Mouse (Mus musculus) forebrain, embryonic 11.5 days (tissue): ENCODE results near the gene Cirbp. TPM values are rescaled to one million over a fixed set of nuclear protein-coding genes. Genes with fewer than 3 reads are reported as not detected.
A peak's percentile ranks its signal among the peaks of the same experiment; 100 is the strongest.

Experiments
- ATAC-seq: fragments of 200-750 bp; cut with Nextera tagmentation; replicated peaks from 2 replicates; pipeline ENCODE4 v1.8.0; 2017; ENCODE audit warnings: moderate TSS enrichment; ENCODE audit not compliant: low FRiP score
- DNase-seq: peaks from one replicate; pipeline ENCODE4 v3.0.0-alpha.2; 2017; ENCODE audit warnings: low spot score
- H3K27ac ChIP-seq: fragments of 300-500 bp; sonication (generic); 2 replicates; pipeline ENCODE4 v1.5.1; 2014; ENCODE audit warnings: low read depth, low read length
- H3K27me3 ChIP-seq: fragments of 300-500 bp; sonication (generic); 2 replicates; pipeline ENCODE4 v1.6.1; 2014; ENCODE audit warnings: mild to moderate bottlenecking, low read length, mixed read lengths; ENCODE audit not compliant: control insufficient read depth, insufficient read depth
- H3K36me3 ChIP-seq: fragments of 300-500 bp; sonication (generic); 2 replicates; pipeline ENCODE4 v1.6.1; 2014; ENCODE audit warnings: mild to moderate bottlenecking, low read length, moderate library complexity, mixed read lengths; ENCODE audit not compliant: control insufficient read depth, insufficient read depth
- H3K4me1 ChIP-seq: fragments of 300-500 bp; sonication (generic); replicated peaks from 2 replicates; pipeline ENCODE4 v1.6.1; 2014; ENCODE audit warnings: low read length, mixed read lengths; ENCODE audit not compliant: control insufficient read depth, insufficient read depth
- H3K4me2 ChIP-seq: fragments of 300-500 bp; sonication (generic); 2 replicates; pipeline ENCODE4 v1.6.1; 2014; ENCODE audit warnings: low read depth, mild to moderate bottlenecking, low read length, moderate library complexity, mixed read lengths; ENCODE audit not compliant: severe bottlenecking
- H3K4me3 ChIP-seq: fragments of 300-500 bp; sonication (generic); 2 replicates; pipeline ENCODE4 v1.5.1; 2014; ENCODE audit warnings: low read depth, low read length
- H3K9ac ChIP-seq: fragments of 300-500 bp; sonication (generic); 2 replicates; pipeline ENCODE4 v1.6.1; 2014; ENCODE audit warnings: low read length
- H3K9me3 ChIP-seq: fragments of 300-500 bp; sonication (generic); 2 replicates; pipeline ENCODE4 v1.6.1; 2016; ENCODE audit warnings: low read length, mixed read lengths; ENCODE audit not compliant: control insufficient read depth
- WGBS: fragments of 180-500 bp; shearing (Covaris S2); extraction: QIAGEN DNeasy Blood & Tissue Kit; methylation state at CpG from one replicate; pipeline ENCODE4 v1.1.7; 2014; 5-methylcytosine and 5-hydroxymethylcytosine counted together
- polyA plus RNA-seq: library from polyadenylated mRNA; unstranded; fragments of >200 nt; fragmentation: Nextera tagmentation; extraction: Ambion mirVana; gene quantifications from 2 replicates; pipeline ENCODE4 v1.2.1, GENCODE M21; 2014

The Cirbp gene
- polyA plus RNA-seq, 1 experiment from 2014 or later, result 83.4 TPM

DNA sequence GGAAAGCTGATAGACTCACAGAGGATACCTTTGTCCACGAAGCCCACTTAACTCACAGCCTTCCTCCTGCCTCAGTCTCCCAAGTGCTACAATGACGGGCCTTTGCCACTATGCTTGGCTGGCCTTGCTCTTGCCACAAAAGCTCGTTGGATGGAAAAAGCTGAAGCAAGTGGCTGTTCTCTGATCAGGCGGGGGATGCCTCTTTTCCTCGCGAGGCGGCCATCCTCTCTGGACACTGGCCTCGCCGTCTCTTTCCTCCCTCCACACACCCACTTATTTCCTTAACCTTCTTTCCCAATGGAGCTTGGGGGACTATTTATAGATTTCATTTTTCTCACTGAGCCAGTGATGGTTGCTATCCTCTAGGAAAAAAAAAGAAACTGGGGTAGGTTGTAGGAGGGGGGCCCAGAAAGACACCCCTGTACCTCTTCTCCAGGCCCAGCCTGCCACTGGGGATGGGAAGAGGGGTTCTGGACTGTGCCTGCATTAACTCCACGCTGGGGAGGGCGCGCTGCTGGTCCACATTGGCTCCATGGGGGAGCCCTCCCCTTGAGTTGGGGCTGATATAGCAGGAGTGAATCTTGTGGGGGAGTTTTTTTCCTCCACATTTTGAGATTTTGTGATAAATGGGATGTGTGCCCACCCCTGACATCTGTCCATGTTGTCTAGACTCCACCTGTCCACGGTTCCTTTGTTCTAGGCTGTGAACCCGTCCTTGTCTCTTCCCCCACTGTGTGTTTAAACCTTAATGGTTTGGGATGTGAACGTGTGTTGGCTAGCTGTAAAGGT is 8.4 kb upstream of the Cirbp start:
- H3K9ac ChIP-seq, result peak overlapping the region; percentile 0; the same call in 1 of the 2 replicates
- H3K4me3 ChIP-seq, result 0 out of 2 replicates have a peak overlapping the region, but pooled peaks have one; percentile 6
- H3K27ac ChIP-seq, result peak overlapping the region; percentile 39
- no peaks in the 10 kb centered on the region for H3K9me3 ChIP-seq
- H3K36me3 ChIP-seq, result peaks cover 46% of the 10 kb centered on the region
- no peak for ATAC-seq
- 65% methylated on average over 15 of the region's 15 CpGs for WGBS
- no peak overlapping the region for H3K4me2 ChIP-seq
- H3K27me3 ChIP-seq, result no peaks in the 10 kb centered on the region
- peaks cover 78% of the 10 kb centered on the region for H3K4me1 ChIP-seq
- no peak for DNase-seq

DNA sequence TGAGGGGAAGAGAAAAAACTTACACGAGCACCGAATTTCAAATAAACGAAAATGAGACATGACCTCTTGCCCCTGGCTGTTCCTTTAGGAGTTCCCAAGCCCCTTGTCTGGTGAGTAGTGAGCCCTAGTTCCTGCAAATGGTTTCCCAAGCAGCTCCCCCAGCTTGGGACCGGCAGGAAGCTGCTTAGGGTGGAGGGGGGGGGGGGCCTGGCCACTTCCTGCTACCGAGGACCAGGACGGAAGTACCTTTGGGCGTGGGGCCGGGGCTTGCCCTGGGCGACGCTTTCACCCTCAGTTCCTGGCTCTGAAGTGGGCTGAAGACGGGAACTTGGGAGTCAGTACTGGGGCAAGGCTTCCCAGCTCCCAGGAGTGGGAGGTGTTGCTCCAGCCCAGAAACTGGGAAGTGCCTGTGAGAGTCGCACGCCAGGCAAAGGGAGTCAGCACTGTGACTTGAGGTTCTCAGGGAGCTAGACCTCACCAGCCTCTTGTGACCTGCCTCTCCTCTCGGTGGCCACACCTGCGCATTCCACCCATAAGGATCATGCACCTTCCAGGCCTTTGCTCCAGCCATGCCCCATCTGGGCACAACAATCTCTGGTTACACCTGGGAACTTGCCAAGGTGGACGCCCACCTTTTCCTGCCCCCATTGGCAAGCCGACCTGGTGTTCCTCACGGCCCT is 7.3 kb upstream of the Cirbp start:
- Histone ChIP-seq H3K9ac (no peak overlapping the region), H3K4me1 (peaks cover 67% of the 10 kb centered on the region), H3K36me3 (peaks cover 38% of the 10 kb centered on the region), H3K9me3 (no peaks in the 10 kb centered on the region), H3K27ac (peak overlapping the region; percentile 54), H3K4me3 (no peak overlapping the region), H3K4me2 (no peak overlapping the region), H3K27me3 (no peaks in the 10 kb centered on the region)
- WGBS, result 19% methylated on average over 18 of the region's 18 CpGs
- no peak for ATAC-seq
- peak; percentile 81 for DNase-seq

DNA sequence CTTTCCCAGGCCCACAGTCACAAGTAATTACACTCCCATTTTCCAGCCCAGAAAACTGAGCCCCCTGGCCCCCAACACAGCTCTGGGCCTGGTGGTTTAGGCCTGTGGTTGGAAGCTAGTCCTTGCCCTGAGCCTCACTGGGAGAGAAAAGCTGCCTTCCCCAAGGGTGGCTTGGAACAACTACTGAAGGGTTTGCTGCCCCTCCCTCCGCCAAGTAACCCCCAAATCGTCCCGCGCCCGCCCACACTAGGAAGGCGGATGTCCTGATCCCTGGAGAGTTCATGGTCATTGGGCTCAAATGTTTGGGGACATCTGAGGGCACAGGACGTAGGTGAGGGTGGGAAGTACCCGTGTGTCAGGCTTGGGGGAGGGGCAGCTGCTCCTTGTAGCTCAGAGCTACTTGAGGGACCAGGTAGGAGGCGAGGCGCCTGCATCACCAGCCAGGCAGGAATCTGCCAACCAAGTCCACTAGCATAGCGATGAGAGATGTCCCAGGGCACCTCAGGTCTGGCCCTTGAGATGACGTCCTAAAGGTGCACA is 6.7 kb upstream of the Cirbp start:
- H3K27ac ChIP-seq, result peak overlapping the region; percentile 54
- no peaks in the 10 kb centered on the region for H3K27me3 ChIP-seq
- ATAC-seq (no peak), DNase-seq (peak; percentile 79)
- H3K36me3 ChIP-seq, result peaks cover 32% of the 10 kb centered on the region
- H3K4me1 ChIP-seq, result peaks cover 60% of the 10 kb centered on the region
- 9% methylated on average over 12 of the region's 12 CpGs for WGBS
- peak overlapping the region; percentile 73 for H3K4me2 ChIP-seq
- H3K9me3 ChIP-seq, result no peaks in the 10 kb centered on the region
- peak overlapping the region; percentile 35 for H3K9ac ChIP-seq
- peak overlapping the region; percentile 37 for H3K4me3 ChIP-seq

DNA sequence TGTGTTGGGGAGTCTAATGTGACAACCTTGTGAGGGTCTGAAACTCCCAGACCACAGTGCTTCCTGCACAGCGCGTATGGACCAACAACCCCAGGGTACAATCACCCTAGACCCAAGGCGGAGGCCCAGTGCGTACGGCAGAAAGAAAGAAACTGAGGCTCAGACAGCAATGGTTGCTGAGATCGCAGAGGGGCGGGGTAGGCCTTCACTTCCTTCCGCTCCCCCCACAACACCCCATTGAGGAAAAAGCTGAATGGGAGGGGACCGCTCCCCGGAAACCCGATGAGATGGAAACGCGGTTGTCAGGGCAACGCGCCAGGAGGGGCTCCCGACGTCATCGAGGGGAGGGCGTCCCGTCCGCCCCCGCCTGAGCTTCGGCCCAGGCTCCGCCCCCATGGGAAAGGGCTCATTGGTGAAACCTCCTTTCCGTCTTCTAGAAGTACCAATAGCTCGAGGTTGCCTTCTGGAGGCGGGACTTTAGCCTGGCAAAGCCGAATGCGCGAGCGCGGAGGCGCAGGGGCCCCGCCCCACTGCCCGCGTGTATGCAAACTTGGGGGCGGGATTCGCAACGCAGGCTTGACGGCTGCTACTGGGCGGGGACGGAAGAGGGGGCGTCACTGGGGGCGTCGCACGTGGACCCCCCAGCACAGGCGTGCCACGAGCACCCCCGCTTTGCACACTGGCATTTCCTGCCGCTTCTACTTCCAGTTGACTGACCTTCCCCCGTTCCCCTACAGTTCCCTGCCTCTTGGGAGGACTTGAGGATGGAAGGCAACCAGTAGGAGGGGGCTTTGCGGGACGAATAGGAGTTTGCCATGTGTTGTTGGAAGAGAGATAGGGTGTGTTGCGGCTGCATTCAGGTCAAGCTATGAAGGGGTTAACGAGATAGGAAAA is 6.0 kb upstream of the Cirbp start:
- ATAC-seq (peak; percentile 82), DNase-seq (peak; percentile 98)
- H3K36me3 ChIP-seq, result peaks cover 24% of the 10 kb centered on the region
- H3K4me3 ChIP-seq, result peak overlapping the region; percentile 37
- H3K4me1 ChIP-seq, result peaks cover 61% of the 10 kb centered on the region
- whole genome bisulfite sequencing, result under 1% methylated on average over 55 of the region's 55 CpGs
- no peaks in the 10 kb centered on the region for H3K27me3 ChIP-seq
- peak overlapping the region; percentile 54 for H3K27ac ChIP-seq
- H3K9ac ChIP-seq, result peak overlapping the region; percentile 35
- no peaks in the 10 kb centered on the region for H3K9me3 ChIP-seq
- H3K4me2 ChIP-seq, result peak overlapping the region; percentile 73

DNA sequence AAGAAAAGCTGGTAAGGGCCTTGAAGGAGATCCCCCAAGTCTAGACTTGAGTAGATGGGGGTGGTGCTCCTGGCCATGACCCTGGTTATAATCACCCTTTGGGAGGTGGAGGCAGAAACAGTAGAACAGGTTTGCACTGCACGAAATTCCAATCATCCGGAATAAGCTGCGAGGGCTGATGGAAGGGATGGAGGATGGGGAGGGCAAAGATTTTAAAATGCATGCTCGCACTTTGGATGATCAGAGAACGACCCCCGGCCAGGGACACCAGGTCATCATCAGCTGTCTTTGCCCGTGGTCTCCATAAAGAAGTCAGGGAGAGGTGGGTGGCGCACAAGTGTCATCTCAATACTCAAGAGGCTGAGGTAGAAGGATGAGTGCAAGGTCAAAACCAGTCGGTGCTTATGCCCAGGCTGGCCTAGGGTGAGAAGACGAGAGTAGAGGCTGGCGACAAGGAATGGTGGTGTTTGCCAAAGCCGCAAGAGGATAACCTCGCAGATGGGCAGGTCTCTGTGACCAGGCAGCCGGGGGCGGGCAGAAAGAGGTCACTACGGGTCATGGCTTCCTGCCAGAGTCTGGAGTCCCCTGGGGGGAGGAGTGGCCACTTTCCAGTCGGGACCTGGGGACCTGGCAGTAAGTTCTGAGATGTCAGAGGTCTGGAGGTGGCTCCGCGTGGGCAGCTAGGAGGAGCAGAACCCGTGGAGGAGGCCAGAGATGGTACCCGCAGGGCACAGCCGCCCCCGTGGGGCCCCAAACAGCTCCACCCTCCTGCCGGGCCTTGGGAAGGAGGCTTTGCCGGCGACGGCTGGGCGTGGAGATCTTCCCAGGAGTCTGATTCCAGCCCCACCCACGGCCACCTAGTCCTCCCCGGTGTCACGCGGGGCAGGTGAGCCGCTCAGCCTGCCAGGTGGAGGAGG is 5.1 kb upstream of the Cirbp start:
- 2% methylated on average over 32 of the region's 33 CpGs for WGBS
- Histone ChIP-seq H3K9me3 (no peaks in the 10 kb centered on the region), H3K4me1 (peaks cover 59% of the 10 kb centered on the region), H3K9ac (peak overlapping the region; percentile 30), H3K27me3 (no peaks in the 10 kb centered on the region), H3K4me2 (peak overlapping the region; percentile 73), H3K4me3 (peak overlapping the region; percentile 37), H3K36me3 (peaks cover 17% of the 10 kb centered on the region), H3K27ac (peak overlapping the region; percentile 66)
- DNase-seq, result peak; percentile 82
- no peak for ATAC-seq

DNA sequence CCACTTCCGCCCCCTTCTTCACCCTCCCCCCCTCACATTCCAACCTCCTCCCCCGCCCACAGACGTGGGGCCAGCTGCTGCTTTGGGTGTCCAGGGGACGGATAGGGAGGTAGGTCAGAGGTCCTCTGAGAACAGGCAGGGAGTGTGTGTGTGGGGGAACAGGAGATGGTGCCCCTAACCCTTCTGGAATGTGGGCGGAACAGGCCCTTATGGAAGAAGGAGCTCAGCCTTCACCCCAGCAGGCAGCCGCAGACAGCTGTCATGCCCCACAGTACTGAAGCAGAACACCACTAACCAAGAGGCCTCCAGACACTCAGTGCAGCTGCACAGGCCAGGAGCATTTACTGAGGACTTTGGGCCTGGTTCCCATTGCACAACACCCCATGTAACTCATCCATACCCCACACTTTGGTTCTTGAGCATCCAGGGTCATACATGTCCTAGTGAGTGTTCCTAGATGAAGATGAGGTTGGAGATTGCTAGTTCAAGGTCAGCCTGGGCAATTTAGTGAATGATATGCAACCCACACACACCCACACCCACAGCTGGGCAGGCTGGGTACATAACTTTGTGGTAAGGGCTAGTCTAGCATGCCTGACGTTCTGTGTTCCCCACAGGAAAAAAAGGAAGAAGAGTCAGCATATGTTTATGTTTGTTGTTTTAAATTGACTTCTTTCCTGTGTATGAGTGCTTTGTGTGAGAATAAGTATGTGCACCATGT is 4.1 kb upstream of the Cirbp start:
- peak overlapping the region; percentile 66 for H3K27ac ChIP-seq
- peak overlapping the region; percentile 73 for H3K4me2 ChIP-seq
- H3K9me3 ChIP-seq, result no peaks in the 10 kb centered on the region
- 14% methylated on average over 6 of the region's 7 CpGs for WGBS
- H3K36me3 ChIP-seq, result peaks cover 7% of the 10 kb centered on the region
- DNase-seq, result peak; percentile 68
- peak overlapping the region; percentile 30; the same call in 1 of the 2 replicates for H3K9ac ChIP-seq
- no peak for ATAC-seq
- peaks cover 52% of the 10 kb centered on the region for H3K4me1 ChIP-seq
- no peaks in the 10 kb centered on the region for H3K27me3 ChIP-seq
- peak overlapping the region; percentile 14 for H3K4me3 ChIP-seq

DNA sequence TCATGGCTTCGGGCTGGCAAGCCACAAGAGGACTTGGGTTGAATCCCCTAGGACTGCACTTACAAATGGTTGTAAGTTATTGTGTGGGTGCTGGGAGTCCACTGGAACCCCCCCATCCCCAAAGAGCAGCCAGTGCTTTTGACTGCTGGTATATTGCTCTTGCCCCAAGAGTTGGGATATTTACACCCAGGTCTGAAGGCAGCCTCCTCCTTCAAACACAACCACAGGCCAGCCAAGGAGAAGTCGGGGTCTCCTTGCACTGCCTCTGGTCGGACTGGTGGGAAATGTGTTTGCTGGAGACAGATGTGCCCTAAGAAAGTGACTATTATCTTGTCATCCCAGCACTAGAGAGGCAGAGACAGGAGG is 3.6 kb upstream of the Cirbp start:
- Histone ChIP-seq H3K4me1 (peaks cover 53% of the 10 kb centered on the region), H3K27me3 (no peaks in the 10 kb centered on the region), H3K9ac (no peak overlapping the region), H3K9me3 (no peaks in the 10 kb centered on the region), H3K36me3 (peaks cover 3% of the 10 kb centered on the region), H3K27ac (no peak overlapping the region), H3K4me2 (no peak overlapping the region), H3K4me3 (no peak overlapping the region)
- WGBS, result 75% methylated on average over 3 of the region's 3 CpGs
- no peak for DNase-seq
- ATAC-seq, result no peak
